In genomic region chr8:106932376-106933065, GRCm38 (mm10) we compare ENCODE assay signal across 9 mouse cellular contexts. TPM values are rescaled to one million over a fixed set of nuclear protein-coding genes. Genes with fewer than 3 reads are reported as not detected.
DNase-seq lines count a peak whose midpoint lies in the region; ATAC-seq and TF ChIP-seq lines count a peak whose summit lies in the region.
"Had no signal": no experiment of that assay in that cellular context is flagged by ENCODE, and none has a peak within 500 bp of the region (broad histone marks: within the 10 kb centered on the region; RNA-seq: fewer than 3 reads in every experiment).

No protein-coding gene starts in this region.

- TF ChIP-seq POLR2A in liver, adult 2 months (IDR thresholded peaks at IDR 0.05; ENCODE audit: extremely low read depth, insufficient read depth, low read length), result no peak

- no peak overlapping the region for H3K9ac ChIP-seq in hindbrain, embryonic 16.5 days (ENCODE audit: low read depth, low read length)
- peak overlapping the region; percentile 42; the same call in 1 of the 2 replicates for H3K9ac ChIP-seq in liver, adult 2 months (ENCODE audit: low read depth, low read length)
- H3K9ac ChIP-seq in neural tube, embryonic 15.5 days (replicated peaks), result no peak overlapping the region; the same call in 1 of the 2 replicates

- no peaks in the 10 kb centered on the region for H3K36me3 ChIP-seq in E14TG2a.4 (ENCODE audit: insufficient read depth, low read length)
- no peaks in the 10 kb centered on the region for H3K36me3 ChIP-seq in forebrain, embryonic 10.5 days (replicated peaks)
- H3K36me3 ChIP-seq in hindbrain, embryonic 16.5 days (ENCODE audit: control insufficient read depth, insufficient read depth, low read length), result no peaks in the 10 kb centered on the region
- no peaks in the 10 kb centered on the region for H3K36me3 ChIP-seq in liver, adult 2 months (ENCODE audit: control insufficient read depth, insufficient read depth, low read length)
- H3K36me3 ChIP-seq in neural tube, embryonic 15.5 days, result no peaks in the 10 kb centered on the region

- H3K79me2 ChIP-seq in liver, adult 2 months (ENCODE audit: control insufficient read depth, insufficient read depth, low read length), result peaks cover 4% of the 10 kb centered on the region; the same call in 1 of the 2 replicates

- WGBS in forebrain, embryonic 10.5 days, result 16% methylated on average over 22 of the region's 22 CpGs
- 12% methylated on average over 22 of the region's 22 CpGs for WGBS in hindbrain, embryonic 16.5 days
- whole genome bisulfite sequencing in liver, adult 2 months, result 36% methylated on average over 22 of the region's 22 CpGs
- 12% methylated on average over 22 of the region's 22 CpGs for WGBS in neural tube, embryonic 15.5 days

- no peak for ATAC-seq in hindbrain, embryonic 16.5 days
- ATAC-seq in neural tube, embryonic 15.5 days (ENCODE audit: low FRiP score), result no peak

- no peaks in the 10 kb centered on the region for H3K27me3 ChIP-seq in E14TG2a.4 (ENCODE audit: insufficient read depth, low read length)
- H3K27me3 ChIP-seq in forebrain, embryonic 10.5 days (ENCODE audit: poor library complexity, severe bottlenecking), result peaks cover 37% of the 10 kb centered on the region
- H3K27me3 ChIP-seq in hindbrain, embryonic 16.5 days (replicated peaks; ENCODE audit: control insufficient read depth, insufficient read depth, low read length), result peaks cover 4% of the 10 kb centered on the region
- H3K27me3 ChIP-seq in liver, adult 2 months (ENCODE audit: control insufficient read depth, insufficient read depth, low read length), result no peaks in the 10 kb centered on the region
- peaks cover 20% of the 10 kb centered on the region for H3K27me3 ChIP-seq in neural tube, embryonic 15.5 days (replicated peaks)

- peak overlapping the region; percentile 32 for H3K27ac ChIP-seq in forebrain, embryonic 10.5 days
- H3K27ac ChIP-seq in hindbrain, embryonic 16.5 days (ENCODE audit: low read depth, low read length), result no peak overlapping the region
- no peak overlapping the region for H3K27ac ChIP-seq in liver, adult 2 months (replicated peaks; ENCODE audit: insufficient read depth, low read depth, low read length)
- H3K27ac ChIP-seq in neural tube, embryonic 15.5 days (replicated peaks), result no peak overlapping the region

- H3K4me2 ChIP-seq in hindbrain, embryonic 16.5 days (ENCODE audit: low read length), result peak overlapping the region; percentile 52
- H3K4me2 ChIP-seq in neural tube, embryonic 15.5 days, result peak overlapping the region; percentile 54

- no peaks in the 10 kb centered on the region for H3K9me3 ChIP-seq in E14TG2a.4 (ENCODE audit: low read length)
- H3K9me3 ChIP-seq in forebrain, embryonic 10.5 days, result no peaks in the 10 kb centered on the region
- no peaks in the 10 kb centered on the region for H3K9me3 ChIP-seq in hindbrain, embryonic 16.5 days (ENCODE audit: control insufficient read depth, low read length)
- no peaks in the 10 kb centered on the region for H3K9me3 ChIP-seq in neural tube, embryonic 15.5 days (replicated peaks)

- no peak for TF ChIP-seq CTCF in E14TG2a.4 (conservative IDR thresholded peaks at IDR 0.05; ENCODE audit: low read length)
- no peak for TF ChIP-seq CTCF in liver, adult 2 months (IDR thresholded peaks at IDR 0.05; ENCODE audit: low read depth, low read length)

- H3K4me3 ChIP-seq in E14TG2a.4 (replicated peaks; ENCODE audit: low read length), result peak overlapping the region; percentile 54
- H3K4me3 ChIP-seq in forebrain, embryonic 10.5 days, result peak overlapping the region; percentile 32
- H3K4me3 ChIP-seq in hindbrain, embryonic 16.5 days (ENCODE audit: low read length), result peak overlapping the region; percentile 24
- H3K4me3 ChIP-seq in liver, adult 2 months (ENCODE audit: insufficient read depth, low read depth, low read length), result 0 out of 2 replicates have a peak overlapping the region, but pooled peaks have one; percentile 8
- H3K4me3 ChIP-seq in neural tube, embryonic 15.5 days (replicated peaks), result peak overlapping the region; percentile 14
- H3K4me3 ChIP-seq: erythroblast, embryonic 14.5 days had no signal

- H3K4me1 ChIP-seq in E14TG2a.4 (replicated peaks; ENCODE audit: low read depth, low read length), result peaks cover 73% of the 10 kb centered on the region
- peaks cover 48% of the 10 kb centered on the region for H3K4me1 ChIP-seq in forebrain, embryonic 10.5 days
- H3K4me1 ChIP-seq in hindbrain, embryonic 16.5 days (ENCODE audit: control insufficient read depth, insufficient read depth, low read depth, low read length), result peaks cover 10% of the 10 kb centered on the region
- peaks cover 2% of the 10 kb centered on the region for H3K4me1 ChIP-seq in liver, adult 2 months (ENCODE audit: control insufficient read depth, insufficient read depth, low read length)
- H3K4me1 ChIP-seq in neural tube, embryonic 15.5 days, result peaks cover 26% of the 10 kb centered on the region

- peak; percentile 65 for DNase-seq in adrenal gland, postnatal 10 days
- no peak for DNase-seq in adrenal gland, postnatal 4 days (ENCODE audit: low spot score in 2 of 2)
- DNase-seq in forebrain, embryonic 10.5 days (ENCODE audit: extremely low spot score, low spot score), result peak; percentile 33
- DNase-seq in liver, adult 2 months (ENCODE audit: extremely low read depth, low read depth, low spot score), result no peak
- DNase-seq in ovary, adult 18-20 months (ENCODE audit: low spot score), result no peak

RNA-seq across cellular contexts. Expression of gene Sntb2, which starts 3.0 kb away (rescaled TPM):
- total RNA-seq in adrenal gland, postnatal 10 days (2021), result 10 to 100 TPM; 23.5 to 30.0 TPM
- total RNA-seq in adrenal gland, postnatal 4 days (2021), result 10 to 100 TPM; 37.2 to 39.0 TPM
- polyA plus RNA-seq in forebrain, embryonic 10.5 days (2016; fragmentation: Nextera tagmentation; extraction: Ambion mirVana), result 7.4 and 7.7 TPM in 2 replicates
- 4.7 and 4.9 TPM in 2 replicates for polyA plus RNA-seq in hindbrain, embryonic 16.5 days (2015; fragmentation: Nextera tagmentation; extraction: Ambion mirVana)
- 3.0 and 4.9 TPM in 2 replicates for total RNA-seq in liver, adult 2 months (2014; rRNA removed)
- 1.6 TPM in 2 replicates for polyA plus RNA-seq in liver, adult 2 months (2012; rRNA removed)
- 6.6 and 8.7 TPM in 2 replicates for polyA plus RNA-seq in neural tube, embryonic 15.5 days (2015; fragmentation: Nextera tagmentation; extraction: Ambion mirVana)

RNA-seq across cellular contexts. Expression of gene Utp4, which starts 39.1 kb away (rescaled TPM):
- total RNA-seq in adrenal gland, postnatal 10 days (2021), result 10 to 100 TPM; 36.2 to 40.8 TPM
- 10 to 100 TPM; 45.1 to 47.0 TPM for total RNA-seq in adrenal gland, postnatal 4 days (2021)
- polyA plus RNA-seq in forebrain, embryonic 10.5 days (2016; fragmentation: Nextera tagmentation; extraction: Ambion mirVana), result 96.5 and 105 TPM in 2 replicates
- polyA plus RNA-seq in hindbrain, embryonic 16.5 days (2015; fragmentation: Nextera tagmentation; extraction: Ambion mirVana), result 42.2 and 44.6 TPM in 2 replicates
- 8.0 and 9.3 TPM in 2 replicates for total RNA-seq in liver, adult 2 months (2014; rRNA removed)
- 11.8 and 14.9 TPM in 2 replicates for polyA plus RNA-seq in liver, adult 2 months (2012; rRNA removed)
- 41.7 and 49.8 TPM in 2 replicates for polyA plus RNA-seq in neural tube, embryonic 15.5 days (2015; fragmentation: Nextera tagmentation; extraction: Ambion mirVana)

Comparison
In these comparisons a context has a peak if more than half of its experiments do, and no peak if none do; other contexts are left out.
1. DNase-seq: peak in adrenal gland, postnatal 10 days (single experiment) and forebrain, embryonic 10.5 days (single experiment); none in adrenal gland, postnatal 4 days (0 of 2), liver, adult 2 months (single experiment) and ovary, adult 18-20 months (single experiment).
2. Peak in every context shown above with its lines, with median percentiles within 50 percentile points of each other: H3K4me3 ChIP-seq.